Mouse (Mus musculus) fat pad, adult 2 months (tissue): ENCODE measurements around the gene Arcn1.
A peak's percentile ranks its signal among the peaks of the same experiment; 100 is the strongest.

ENCODE experiments used
- DNase-seq: peaks from one replicate; pipeline ENCODE4 v3.0.0-alpha.2; 2011; ENCODE audit warnings: low read depth, low spot score; ENCODE audit errors: extremely low read depth

Arcn1 gene

DNA sequence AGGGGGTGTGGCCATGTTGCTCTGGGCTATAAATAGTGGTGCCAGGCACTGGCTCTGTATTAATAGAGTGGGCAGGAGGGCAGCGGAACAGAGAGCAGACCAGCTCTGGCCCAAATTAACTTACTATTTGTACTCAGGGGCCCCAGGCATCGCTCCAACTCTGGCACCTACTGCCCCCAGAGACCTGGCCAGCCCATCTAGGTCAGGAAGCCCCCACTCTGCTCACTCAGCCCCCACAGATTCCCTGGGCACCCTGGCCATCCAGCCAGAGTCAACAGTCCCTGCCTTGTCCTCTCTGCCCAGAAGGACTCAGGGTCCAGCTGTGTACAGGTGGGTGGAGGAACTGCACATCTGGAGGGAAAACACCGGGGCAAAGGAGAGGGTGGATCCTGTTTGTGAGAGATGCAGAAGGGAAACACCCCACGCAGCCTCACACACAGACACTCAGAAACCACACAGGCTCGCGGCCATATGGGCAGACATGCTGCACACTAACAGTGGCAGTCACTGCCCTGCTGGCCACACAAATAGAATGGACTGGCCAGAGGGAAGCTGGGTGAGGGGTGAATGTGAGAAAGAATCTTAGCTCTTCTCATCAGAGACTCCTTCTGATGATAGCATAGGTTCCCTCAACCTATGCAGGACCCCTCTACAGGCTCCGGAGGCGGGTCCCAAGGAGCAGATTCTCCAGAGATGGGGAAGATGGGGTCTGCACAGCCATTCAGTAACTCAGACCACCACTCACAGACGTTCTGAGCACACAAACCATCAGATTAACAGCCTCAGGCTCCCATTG lies 47.1 kb downstream of the Arcn1 start:
- DNase-seq, result no peak

DNA sequence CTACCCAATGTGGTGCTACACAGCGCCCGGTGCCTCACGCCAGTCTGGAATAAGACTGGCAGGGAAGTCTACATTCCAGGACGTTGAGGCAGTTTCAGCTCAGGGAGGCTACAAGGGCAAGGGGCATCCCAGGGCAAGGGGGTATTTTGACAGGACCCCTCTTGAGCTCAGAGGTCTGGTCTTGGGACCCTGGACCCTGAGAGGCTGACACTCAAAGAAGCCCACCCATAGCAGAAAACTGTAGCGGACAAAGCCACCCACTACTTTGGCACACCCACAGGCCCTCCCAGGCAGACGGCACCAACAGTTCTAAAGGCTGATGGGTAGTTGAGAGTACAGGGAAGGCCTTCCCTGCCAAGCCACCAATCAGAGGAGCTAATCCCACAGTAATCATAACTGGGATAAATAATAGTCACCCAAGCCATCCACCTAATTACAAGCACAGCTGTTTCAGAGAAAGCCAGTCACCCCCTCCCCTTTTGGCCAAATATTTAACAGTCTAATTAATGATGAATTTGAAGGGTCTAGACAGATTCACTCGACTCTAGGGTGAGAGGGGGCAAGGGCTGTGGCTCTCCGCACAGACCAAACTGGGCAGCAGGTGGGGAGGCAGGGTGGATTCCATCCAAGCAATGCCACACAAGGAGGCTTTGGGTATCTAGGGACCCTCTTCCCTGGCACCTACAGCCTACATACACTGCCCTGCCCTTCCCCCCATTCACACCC lies 47.9 kb downstream of the Arcn1 start:
- no peak for DNase-seq

DNA sequence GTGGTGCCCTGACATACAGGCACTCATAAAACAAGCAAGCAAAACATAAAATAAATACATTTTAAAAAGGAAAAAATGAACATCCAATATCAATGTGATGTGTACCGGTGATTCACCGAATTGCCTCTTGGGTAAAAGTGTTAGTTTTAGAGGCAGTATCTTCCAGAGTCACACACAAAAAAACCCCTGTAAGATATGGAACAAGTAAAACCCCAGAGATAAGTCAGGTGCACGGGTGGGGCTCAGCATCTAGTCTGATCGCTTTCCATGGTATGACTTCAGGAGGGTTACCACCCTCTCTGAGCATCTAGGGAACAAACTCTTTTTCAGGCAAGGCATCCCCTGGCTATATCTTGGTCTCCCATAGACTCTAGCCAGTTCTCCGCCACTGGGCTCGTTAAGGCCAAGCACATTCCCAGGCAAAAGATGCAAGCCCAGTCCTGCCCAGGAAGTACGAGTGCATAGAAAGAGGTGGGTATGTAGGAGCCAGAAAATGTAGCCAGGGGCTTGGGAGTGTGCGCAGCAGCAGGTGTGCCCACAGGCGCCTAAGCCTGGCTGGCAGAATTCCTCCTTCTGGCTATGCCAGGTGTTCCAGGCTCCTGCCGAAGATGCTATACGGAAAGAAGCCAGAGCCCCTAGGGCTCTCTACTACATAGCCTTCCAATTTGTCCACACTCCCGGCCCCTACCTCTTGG lies 48.6 kb downstream of the Arcn1 start:
- DNase-seq, result peak; percentile 54

DNA sequence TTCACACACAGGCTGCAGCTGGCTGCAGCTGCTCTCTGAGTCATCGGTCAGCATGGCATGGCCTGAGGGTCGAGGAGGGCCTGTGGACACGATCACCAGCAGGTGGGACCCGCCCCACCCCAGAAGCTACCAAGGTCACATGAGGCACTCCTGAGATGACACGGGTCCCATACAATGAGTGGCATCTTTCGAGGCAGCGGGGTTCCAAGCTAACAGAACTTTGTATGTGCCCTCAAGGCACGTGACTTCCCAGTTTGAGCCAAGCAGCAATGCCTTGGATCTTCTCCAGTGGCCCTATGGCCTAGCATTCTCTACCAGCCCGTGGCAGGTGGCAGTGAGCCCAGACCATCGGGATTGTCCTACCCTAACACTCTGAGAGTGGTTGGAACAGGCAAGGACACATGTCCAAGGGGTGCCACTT lies 49.8 kb downstream of the Arcn1 start:
- no peak for DNase-seq

DNA sequence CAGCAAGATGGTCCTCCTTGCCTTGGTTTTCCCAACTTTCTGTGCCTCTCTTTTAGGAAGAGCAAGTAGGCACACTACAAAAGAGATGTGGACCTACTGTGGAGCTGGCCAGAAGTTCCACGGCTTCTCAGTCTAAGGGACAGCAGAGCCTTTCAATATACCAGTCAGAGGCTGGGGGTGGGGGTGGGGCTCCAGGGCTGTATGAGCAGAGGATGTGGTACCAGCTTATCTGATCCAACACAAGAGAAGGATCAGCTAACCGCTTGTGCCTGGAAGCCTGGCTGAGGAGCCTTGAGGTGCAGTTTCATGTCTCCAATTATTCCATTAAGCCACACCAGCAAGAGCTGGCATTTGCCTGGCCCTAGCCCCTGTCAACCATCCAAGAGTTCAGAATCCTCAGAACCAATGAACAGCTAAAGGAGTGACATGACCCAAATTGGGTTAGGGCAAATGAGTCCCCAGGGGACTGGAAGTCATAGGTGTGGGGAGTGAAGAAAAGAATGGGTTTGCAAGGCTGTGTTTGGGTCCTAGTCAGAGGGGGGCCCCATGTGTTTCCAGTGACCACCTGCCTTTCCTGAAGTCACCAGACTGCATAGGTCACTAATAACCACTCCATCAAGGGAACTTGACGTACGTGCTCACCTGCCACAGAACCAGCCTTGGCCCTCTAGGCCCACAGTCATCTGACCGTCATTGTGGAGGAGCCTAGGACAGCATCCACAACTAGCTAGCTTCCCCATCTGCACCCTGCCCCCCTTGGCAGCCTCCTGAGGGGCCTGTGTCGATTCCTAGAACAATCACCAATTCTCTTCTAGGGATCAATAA lies 50.4 kb downstream of the Arcn1 start:
- no peak for DNase-seq

DNA sequence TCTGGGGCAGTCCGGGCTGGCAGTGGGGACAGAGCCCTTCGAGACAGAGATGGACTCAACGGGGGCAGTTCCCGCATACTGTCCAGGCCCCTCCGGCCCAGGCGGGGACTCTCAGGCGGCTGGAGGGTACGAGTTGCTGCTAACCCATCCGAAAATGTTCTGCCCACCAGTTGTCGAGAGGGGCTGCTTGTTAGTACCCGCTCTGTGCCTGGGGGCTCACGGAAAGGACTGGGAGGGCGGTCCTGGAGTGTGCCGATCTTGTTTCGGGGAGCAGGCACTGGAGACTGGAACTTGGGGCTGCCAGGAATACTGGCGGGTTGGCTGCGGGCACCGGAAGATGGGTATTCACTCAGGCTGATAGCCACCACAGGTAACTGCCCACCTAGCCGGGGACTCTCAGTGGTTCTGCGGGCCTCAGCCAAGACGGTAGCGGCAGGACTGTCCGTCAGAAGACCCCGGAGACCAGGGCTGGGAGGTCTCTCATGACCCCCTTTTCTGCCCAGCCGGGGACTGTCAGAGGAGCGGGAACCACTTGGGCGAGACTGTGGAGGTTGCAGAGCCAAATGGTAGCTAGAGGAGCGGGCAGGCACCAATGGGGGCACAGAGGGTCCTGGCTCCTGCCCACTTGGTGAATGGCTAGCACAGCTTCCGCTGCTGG lies 51.8 kb downstream of the Arcn1 start:
- no peak for DNase-seq

DNA sequence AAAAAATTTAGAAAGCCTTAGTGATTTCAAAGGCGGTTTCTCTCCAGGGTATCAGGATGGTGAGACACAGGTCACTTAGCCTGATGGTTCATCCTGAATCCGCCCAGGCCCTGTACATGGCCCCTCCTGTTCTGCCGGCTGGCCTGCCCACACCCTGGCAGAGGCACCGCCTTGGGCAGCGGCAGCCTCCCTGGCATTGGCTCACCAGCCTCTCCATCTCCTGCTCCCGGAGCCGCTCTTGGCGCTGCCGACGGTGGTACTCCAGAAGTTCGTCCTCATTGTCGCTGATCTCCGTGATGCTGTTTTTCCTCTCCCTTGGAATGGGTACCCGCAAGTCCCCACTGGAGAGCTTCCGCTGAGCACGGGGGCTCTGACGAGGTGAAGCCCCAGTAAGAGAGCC lies 52.5 kb downstream of the Arcn1 start:
- DNase-seq, result no peak

DNA sequence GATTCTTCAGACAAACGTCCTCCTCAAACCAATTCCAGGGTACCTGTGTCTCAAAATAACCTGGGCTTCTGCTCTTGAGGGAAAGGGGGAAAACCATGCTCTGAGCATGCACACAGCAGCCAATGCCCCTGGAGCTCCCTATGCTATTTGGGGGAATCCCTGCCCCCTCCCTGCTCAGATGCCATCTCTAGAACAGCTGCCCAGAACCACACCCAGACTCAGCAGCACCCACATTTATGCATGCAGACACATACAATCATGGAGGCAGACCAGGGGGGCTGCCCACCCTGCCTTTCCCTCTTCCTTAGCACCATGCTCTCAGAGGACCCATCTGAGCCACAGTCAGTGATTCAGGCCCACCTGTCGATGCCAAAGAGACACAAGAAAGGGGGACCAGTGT lies 54.1 kb downstream of the Arcn1 start:
- no peak for DNase-seq

DNA sequence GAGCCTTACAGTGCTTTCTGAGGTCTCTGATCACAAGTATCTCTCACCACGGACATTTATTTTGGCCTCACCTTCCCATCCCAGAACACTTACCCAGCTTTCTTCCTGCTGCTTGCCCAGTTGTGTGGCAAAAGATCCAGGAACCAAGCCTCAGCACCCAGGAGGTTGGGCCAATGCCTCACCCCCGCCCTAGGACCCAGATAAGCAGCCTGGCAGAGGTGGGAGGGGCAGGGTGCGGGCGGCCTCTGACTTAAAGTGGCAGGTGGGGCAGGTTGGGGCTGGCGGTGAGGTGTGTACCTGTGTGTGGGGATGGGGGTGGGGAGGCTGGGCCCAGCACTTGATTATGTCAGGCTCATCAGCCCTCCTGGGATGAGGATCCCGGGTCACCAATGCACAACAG lies 54.6 kb downstream of the Arcn1 start:
- no peak for DNase-seq

DNA sequence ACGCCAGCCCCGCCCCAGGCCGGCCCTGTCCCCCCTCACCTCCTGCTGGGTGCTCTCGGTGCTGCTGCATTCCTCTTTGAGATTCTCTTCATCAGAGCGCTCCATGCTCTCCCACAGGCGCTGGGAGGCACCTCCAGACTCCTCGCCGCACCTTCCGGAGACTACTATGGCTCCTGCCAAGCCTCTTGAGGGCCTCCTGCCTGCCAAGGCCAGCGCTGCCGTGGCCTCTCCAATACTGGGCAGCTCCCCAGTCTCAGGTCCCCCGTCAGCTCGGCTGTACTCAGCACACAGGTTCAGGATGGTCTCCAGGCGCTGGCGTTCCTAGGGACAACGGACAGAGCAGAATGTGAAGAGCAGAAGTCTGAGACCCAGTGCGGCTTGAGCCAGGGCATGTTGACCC lies 56.0 kb downstream of the Arcn1 start:
- DNase-seq, result no peak

DNA sequence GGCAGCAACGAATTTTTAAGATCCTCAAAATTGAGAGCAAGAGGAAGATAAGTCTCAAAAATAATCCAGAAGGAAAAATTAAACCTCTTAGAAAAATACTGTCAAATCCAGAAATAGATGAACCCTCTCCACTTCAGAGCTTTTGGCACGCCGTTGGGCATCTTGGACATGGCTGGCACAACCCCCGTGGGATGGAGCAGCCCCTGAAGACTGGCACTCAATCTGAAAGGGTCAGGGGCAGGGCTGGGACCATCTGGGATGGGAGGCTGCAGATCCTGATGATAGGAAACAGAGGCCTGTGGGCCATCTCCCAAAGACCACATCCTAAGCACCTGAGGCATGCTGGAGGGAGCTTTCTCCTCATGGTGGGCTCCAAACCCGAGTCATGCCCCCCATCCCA lies 57.4 kb downstream of the Arcn1 start:
- no peak for DNase-seq

DNA sequence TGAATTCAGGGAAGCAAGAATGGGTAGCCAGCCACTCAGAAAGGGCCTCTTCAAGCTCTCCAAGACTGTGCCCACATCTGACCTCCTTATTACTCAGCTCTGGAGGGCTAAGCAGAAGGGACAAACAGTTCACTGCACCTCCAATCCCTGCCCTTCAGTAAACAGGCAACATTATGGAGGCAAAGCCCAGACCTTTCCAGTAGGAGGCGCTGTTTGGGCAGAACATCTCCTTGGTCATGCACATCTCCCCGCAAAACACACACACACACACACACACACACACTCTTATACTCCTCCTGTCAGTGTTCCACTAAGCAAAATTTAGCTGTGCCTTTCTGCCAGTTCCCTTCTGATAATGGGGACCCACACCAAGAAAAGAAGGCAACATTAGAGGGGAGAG lies 58.0 kb downstream of the Arcn1 start:
- DNase-seq, result no peak

DNA sequence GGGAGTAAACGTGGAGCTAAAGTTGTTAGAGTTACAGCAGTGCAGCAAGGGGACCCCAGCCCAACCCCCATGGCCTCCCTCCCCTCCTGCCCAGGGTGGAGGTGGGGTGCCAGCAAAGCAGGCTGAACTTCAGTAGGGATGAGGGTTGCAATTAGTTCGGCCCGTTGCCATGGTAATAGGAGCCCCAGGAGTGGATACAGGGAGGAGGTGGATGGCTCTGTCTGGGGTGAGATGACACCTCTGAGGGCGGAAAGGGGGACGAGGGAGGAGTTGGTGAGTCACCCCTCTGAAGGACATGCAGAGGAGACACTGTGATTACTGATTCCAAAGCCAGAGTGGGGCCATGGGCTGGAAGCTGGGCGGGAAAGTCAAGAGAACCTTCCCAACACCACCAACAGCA lies 58.7 kb downstream of the Arcn1 start:
- DNase-seq, result no peak

DNA sequence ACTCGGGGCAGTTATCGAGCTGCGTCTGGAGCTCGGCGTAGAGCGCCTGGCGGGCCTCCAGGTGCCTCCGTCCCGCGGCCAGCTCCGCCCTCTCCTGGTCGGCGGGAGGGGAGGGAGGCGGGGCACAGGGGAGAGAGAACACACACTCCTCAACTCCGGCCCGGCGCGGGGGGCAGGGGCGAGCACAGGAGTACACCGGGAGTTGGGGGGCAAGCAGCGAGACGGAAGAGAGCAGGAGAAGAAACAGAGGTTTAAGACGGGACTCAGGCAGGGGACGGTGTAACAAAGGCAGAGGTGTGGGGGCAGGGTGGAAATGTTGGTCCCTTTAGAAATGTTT lies 59.2 kb downstream of the Arcn1 start:
- DNase-seq, result no peak

DNA sequence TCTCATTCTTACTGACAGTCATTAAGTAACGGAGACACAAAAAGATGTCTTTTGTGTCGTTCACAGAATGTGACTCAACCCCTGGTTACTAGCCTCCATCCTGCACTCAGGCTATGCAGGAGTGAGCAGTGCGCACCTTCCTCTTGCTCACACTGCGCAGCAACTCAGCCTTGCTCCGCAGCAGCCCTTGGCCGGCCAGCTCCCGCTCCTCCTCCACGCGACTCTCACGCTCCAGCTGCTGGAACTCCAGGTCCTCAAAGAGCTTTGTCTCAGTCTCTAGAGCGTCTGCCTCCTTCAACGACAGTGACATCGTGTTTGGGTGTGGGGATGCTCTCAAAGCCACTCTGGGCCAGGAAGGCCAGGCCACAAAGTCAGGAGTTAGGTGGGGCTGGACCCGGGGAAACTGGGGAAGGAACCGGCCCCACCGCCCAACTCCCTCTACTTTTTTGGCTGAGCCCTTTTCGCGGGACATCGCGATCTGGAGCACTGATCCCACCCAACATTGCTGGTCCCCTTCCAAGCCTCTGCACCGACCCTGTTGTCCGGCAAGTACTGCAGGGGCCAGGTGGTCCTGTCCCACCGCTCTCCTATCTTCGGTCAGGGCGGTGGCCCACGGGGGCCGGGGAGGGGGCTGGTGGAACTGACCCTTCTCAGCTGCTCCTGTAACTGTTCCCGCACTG lies 59.8 kb downstream of the Arcn1 start:
- DNase-seq, result no peak

DNA sequence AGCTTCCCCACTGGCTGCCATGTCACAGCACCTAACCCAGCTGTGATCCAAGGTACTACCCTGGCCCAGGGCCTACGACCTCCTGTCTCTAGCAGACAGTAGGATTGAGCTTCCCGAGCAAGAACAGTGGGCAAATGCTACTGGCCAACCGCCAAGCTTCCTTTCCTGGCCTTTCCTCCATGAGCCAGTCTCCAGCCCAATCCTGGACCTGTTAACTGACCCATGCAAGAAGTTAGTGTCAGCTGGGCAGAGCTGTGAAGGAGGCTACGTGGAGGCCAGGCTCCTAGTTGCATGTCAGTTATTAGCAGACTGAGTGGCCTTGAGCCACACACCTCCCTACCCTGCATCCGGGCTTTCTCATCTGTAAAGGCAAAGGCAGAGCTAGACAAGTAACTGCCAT lies 67.9 kb downstream of the Arcn1 start:
- DNase-seq, result no peak

DNA sequence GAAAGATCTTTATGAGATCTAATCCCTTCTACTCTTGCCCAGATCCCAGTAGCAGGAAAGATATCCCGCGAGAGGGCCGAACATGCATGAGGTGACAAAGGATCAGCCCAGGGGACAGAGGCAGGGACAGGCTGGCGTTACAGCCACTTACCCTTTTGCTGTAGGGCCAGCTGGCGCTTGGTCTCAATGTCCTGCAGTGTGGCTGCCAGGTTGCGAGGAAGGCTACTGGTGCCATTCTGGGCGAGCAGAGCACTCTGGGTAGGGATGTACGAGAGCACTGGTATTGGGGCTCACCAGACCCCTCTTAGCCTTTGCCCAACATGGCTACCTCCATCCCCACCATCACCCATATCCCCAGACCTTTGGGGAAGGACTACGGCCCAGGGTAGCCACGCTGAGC lies 68.4 kb downstream of the Arcn1 start:
- no peak for DNase-seq

DNA sequence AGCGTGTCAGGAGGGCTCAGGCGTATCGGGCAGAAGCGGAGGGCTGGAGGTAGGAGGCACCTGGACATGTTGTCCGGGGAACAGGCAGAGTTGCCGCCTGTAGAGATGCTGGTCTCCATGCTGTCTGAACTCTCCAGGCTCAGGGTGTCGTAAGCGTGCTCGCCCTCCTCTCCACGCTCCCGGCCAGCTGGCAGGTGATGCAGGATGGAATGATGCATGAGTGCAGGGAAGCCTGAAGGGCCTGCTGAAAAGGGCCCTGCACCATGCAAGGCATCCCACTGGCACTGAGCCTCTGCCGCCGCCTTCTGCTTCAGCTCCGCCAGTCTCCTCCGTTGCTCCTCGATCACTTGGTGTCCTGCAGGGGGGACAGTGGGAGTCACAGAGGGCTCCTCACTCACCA lies 69.8 kb downstream of the Arcn1 start:
- no peak for DNase-seq

DNA sequence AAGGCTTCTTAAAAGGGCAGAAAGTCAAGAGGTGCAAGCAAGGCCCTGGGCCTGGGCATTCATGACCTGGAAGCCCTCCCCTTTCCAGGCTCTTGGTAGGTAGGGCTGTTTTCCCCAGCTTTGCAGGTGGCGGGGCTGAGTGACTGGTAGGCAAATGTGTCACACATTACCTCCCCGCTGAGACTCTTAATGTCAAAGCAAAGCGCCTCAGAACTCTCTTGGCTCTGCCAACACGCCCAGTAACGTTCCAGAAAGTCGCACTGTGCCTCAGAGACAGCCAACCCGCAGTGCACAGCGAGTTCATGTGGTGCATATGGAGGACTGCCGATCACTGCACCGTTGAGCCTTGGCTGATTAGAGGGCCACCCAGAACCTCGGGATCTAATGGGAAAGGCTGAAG lies 74.6 kb downstream of the Arcn1 start:
- no peak for DNase-seq
